Mouse (Mus musculus) layer of hippocampus, adult 2 months (tissue): ENCODE results near the gene Ubl7. TPM values are rescaled to one million over a fixed set of nuclear protein-coding genes. Genes with fewer than 3 reads are reported as not detected.

ENCODE experiments used
- DNase-seq, 2 experiments: peaks; one replicate each; pipeline ENCODE4 v3.0.0; 2022; ENCODE audit warnings: low spot score in 2 of 2
- H3K27ac ChIP-seq: fragments of 200-600 bp; 2 replicates; pipeline ENCODE4 v1.8.1; 2022
- H3K4me3 ChIP-seq: fragments of 200-600 bp; 2 replicates; pipeline ENCODE4 v1.8.1; 2022; ENCODE audit warnings: mild to moderate bottlenecking
- CTCF ChIP-seq: fragments of 200-600 bp; conservative IDR thresholded peaks from 2 replicates; pipeline ENCODE4 v1.8.1; 2022; ENCODE audit warnings: antibody characterized with exemption, mild to moderate bottlenecking, moderate library complexity
- total RNA-seq, 2 experiments: library from RNA; stranded (reverse); gene quantifications; 2 replicates each; pipeline ENCODE4 v1.2.3; 2021

The Ubl7 gene
- total RNA-seq, 2 experiments from 2014 or later = 98.5 to 98.7 TPM

DNA sequence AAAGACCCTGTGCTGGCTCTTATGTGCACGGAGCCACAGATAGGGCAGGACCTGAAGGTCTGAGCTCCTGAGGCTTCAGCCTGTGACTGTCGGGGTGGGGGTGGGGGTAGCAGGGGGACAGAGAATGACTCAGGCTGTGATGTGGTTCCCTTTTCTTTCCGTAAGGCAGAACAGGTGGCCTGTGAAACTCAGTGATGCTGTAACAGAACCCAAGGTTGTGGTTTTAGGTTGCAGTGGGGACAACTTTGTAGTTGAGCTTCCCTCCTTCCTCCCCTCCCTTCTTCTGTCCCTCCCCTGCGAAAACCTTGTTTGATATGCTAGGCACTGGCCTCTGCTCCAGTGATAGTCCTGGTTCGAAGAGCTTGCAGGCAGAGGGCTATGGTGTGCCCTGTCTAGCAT, 46.1 kb downstream of the Ubl7 start:
- H3K4me3 ChIP-seq = no peak overlapping the region
- TF ChIP-seq CTCF = no peak
- no peak for DNase-seq
- H3K27ac ChIP-seq = no peak overlapping the region

- no peak overlapping the region for H3K4me3 ChIP-seq
- H3K27ac ChIP-seq = peak overlapping the region; percentile 68
- no peak for DNase-seq
- TF ChIP-seq CTCF = no peak
Measured at GRCm38 (mm10) chr9:57958615-57959014, 47.8 kb downstream of the Ubl7 start.

DNA sequence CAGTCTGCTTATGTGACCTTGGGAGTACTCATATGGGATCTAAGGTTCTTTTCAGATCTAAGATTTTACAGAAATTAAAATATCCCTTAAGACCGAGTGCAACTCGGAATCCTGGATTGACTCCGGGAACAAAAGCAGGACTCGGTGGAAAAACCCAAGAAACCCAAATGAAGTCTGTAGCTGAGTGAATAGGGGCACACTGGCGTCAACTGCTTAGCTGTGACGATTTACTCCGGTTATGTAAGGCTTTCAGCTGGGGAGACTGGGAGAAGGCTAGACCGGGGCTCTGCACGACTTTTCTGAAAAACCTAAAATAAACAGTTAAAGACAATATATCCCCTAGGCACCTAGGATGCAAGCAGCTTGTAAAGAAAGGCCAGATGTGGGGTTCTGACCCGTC, 48.6 kb downstream of the Ubl7 start:
- TF ChIP-seq CTCF = no peak
- no peak overlapping the region for H3K4me3 ChIP-seq

DNA sequence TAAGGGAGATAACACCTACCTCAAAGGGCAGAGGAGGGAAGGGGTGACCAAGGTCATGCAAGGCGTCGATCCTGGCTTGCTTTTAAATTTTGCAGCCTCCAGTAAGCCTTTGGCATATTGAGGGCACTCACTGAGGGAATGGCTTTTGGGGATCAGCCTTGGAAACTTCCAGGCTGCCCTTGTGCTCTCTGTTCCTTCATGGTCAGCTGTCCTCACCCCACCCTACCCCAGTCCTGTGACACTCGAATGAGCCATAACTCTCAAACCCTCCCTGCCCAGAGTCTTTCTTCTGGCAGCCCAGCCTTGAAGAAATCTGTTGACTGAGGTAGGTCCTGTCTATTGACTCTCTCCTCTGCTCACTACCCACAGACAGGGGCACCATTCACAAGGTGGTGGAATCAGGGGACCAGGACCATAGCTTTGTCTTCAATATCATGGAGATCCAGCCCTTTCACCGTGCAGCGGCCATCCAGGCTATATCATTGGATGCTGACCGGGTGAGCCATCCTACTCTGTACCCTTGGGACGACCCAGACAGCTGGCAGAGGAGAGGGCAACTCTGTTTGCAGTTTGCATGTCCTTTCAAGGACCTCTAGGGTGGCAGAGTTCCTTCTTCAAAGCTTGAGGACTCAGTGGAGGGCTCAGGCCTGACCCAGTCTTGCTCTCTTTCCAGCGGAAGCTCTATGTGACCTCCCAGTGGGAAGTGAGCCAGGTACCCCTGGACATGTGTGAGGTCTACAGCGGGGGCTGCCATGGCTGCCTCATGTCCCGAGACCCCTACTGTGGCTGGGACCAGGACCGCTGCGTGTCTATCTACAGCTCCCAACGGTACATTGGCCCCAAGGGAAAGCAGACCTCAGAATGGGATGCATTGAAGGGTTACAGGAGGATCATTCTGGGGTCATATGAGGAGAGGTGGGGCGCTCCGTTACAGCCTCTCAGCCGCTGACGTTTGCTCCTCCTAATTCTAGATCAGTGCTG, 49.4 kb downstream of the Ubl7 start:
- peak overlapping the region; percentile 68 for H3K27ac ChIP-seq

More for the DNA sequence above, 48.6 kb downstream of the Ubl7 start:
- H3K27ac ChIP-seq = peak overlapping the region; percentile 68
- DNase-seq = no peak

GRCm38 (mm10) chr9:57961226-57961625, 50.4 kb downstream of the Ubl7 start:
- no peak for TF ChIP-seq CTCF
- DNase-seq = no peak
- Histone ChIP-seq H3K27ac (peak overlapping the region; percentile 68; the same call in 1 of the 2 replicates), H3K4me3 (no peak overlapping the region)

More for the DNA sequence above, 49.4 kb downstream of the Ubl7 start:
- no peak for DNase-seq
- H3K4me3 ChIP-seq = no peak overlapping the region
- TF ChIP-seq CTCF = no peak

GRCm38 (mm10) chr9:57961863-57962778, 51.3 kb downstream of the Ubl7 start:
- no peak for DNase-seq
- Histone ChIP-seq H3K27ac (peak overlapping the region; percentile 79), H3K4me3 (no peak overlapping the region)
- TF ChIP-seq CTCF = no peak

DNA sequence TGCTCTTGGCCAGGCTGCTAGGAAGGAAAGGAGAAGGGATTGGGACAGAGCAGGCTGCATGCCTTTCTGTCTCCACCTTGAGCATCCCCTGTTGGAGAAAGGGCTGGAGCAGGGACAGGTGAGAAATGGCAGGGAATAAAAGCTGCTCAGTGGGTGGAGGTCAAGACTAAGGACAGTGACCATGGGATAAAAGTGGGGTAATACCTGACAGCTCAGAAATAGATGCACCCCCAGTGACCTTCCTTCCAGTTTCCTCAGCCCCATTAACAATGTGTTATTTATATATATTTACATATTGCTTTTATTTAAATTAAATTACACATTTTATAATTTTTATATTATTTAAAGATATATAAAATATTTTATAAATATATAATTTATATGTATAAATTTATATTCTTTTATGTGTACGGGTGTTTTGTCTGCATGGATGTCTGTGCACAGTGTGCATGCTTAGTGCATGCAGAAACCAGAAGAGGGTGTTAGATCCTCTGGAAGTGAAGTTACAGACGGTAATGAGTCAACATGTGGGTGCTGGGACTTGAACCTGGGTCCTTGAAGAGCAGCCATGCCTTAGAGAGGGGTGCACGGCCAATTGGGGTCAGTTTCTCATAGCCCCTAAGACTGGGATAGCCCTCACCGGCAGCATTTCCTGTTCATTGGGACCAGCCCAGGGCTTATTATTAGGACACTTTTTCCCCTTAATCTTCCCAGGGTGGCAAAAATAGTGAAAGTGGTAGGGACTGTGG, 52.6 kb downstream of the Ubl7 start:
- Histone ChIP-seq H3K4me3 (no peak overlapping the region), H3K27ac (peak overlapping the region; percentile 90)
- TF ChIP-seq CTCF = no peak
- no peak for DNase-seq

- DNase-seq = no peak
- no peak for TF ChIP-seq CTCF
- no peak overlapping the region for H3K4me3 ChIP-seq
- peak overlapping the region; percentile 90 for H3K27ac ChIP-seq
Measured at GRCm38 (mm10) chr9:57963998-57964395, 53.2 kb downstream of the Ubl7 start.

DNA sequence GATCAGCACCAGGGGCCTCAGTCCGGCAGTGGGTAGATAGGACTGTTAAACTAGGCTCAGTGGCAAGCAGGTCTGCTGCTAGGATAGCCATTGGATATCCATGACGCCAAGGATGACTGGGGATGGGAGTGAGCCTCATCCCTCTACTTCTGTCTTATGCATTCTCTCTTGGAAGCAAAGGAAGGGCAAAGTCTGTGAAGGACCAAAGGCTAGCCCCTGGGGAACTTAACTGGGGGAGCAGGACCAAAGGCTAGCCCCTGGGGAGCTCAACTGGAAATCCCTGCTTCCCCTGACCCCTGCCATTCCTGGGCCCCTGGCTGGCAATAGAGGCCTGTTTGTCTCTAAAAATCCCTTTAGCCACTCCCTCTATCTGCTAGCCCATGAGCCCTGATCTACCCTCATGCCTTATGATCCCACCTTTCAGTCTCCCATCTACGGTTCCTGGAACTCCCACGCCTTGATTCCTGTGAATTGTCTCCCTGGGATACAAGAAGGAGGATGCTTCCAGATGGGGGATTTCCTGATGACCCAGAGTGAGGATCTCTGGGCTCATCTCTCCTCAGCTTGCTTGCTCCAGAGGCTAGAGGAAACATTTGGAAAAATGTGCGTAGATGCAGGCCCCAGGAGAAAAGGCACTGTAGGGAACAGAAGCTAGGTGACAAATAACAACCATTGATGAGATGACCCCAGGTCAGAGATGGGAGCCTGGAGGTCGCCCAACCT, 53.9 kb downstream of the Ubl7 start:
- no peak for TF ChIP-seq CTCF
- H3K27ac ChIP-seq = peak overlapping the region; percentile 90
- H3K4me3 ChIP-seq = no peak overlapping the region
- no peak for DNase-seq

DNA sequence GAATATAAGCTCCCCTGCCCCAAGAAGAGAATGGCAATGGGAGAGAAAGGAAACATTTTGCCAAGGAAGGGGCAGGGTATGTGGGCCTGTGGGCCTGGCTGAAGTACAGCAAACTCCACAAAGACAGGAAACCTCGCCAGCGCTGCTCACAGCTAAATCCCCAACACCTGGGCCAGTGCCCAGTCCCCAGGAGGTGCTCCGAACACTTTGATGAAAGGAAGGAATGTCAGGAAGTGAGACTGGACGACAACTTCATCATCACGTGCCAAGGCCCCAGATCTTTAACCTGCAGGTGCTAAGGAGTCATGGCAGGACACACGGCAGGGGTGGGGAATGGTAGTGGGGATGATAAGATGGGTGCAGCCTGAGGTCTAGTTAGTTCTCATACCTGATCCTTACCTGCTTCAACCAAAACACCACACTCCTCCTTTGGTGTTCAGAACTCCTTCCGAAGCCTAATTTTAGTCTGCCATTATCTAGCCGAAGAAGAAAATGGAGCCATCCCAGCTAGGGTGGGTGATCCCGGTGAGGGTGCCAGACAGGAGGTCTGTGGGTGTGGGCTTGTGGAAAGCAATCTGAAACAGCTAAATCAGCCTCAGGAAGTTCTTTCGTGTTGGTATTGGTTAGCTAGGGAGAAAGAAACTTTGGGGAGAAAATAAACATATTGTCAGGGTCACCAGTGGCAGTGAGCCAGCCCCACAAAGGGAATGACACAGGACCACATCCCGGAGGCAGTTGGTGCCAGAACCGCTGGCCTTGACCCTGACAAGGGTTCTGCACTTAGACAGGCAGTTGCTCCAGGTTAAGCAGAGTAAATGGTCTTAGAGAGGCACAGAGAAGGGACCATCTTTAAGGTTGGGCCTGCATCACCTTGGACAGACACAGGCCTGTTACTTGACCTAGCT, 54.8 kb downstream of the Ubl7 start:
- TF ChIP-seq CTCF = no peak
- Histone ChIP-seq H3K27ac (peak overlapping the region; percentile 90), H3K4me3 (no peak overlapping the region)
- peak in 1 of 2 experiments; percentile 58 for DNase-seq
